Mouse (Mus musculus) lung, postnatal 0 days (tissue): ENCODE data around the gene Klc4.

ENCODE experiments used
- CTCF ChIP-seq: IDR thresholded peaks from 2 replicates; pipeline ENCODE4 v1.5.1; 2016; ENCODE audit warnings: antibody characterized with exemption, mild to moderate bottlenecking
- EP300 ChIP-seq: IDR thresholded peaks from 2 replicates; pipeline ENCODE4 v1.6.1; 2016; ENCODE audit warnings: antibody characterized with exemption, mild to moderate bottlenecking, control low read depth

DNA sequence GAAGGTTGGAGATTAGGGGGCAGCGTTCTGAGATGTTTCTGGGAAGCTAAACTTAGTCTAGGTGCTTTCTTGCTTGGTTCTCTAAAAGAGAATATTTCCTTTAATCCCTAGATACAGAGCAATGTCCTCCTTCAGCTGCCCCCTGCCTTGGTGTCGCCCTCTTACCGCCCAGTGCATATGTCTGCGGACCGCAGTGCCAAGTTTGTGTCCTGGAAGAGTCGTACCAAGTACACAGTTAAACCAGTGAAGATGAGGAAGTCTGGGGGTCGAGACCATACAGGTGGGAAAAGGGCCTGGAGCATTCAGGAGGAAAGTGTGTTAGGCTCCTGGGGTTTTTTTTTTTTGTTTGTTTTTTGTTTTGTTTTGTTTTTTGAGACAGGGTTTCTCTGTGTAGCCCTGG, 1.5 kb upstream of the Klc4 start:
- TF ChIP-seq CTCF (no peak), EP300 (no peak)
